Mouse (Mus musculus): ENCODE measurements around the gene Faap20. TPM values are rescaled to one million over a fixed set of nuclear protein-coding genes. Genes with fewer than 3 reads are reported as not detected.

Faap20 gene
- total RNA-seq, 4 experiments from 2014 or later, result 24.1 to 35.0 (median 31.4) TPM

DNA sequence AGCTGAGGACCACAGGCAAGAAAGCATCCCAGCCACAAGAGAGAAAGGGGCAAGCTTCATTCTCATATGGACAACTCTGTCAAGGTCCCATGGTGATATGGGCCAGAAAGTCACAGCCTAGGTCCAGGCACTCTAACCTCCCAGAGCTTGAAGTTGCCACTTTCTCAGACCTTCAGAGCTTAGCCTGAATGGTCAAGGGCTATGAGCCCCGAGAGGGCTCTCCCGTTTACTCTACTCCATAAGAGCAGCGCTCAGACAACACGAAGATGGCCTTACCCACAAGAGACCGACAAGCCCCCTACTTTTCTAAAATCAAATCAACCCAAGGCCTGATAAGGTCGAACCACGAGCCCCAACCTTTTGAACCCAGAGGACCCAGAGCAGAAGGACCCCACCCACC lies 28.5 kb upstream of the Faap20 start:
- DNase-seq (ENCODE audit: low spot score in 2 of 2), result no peak

DNA sequence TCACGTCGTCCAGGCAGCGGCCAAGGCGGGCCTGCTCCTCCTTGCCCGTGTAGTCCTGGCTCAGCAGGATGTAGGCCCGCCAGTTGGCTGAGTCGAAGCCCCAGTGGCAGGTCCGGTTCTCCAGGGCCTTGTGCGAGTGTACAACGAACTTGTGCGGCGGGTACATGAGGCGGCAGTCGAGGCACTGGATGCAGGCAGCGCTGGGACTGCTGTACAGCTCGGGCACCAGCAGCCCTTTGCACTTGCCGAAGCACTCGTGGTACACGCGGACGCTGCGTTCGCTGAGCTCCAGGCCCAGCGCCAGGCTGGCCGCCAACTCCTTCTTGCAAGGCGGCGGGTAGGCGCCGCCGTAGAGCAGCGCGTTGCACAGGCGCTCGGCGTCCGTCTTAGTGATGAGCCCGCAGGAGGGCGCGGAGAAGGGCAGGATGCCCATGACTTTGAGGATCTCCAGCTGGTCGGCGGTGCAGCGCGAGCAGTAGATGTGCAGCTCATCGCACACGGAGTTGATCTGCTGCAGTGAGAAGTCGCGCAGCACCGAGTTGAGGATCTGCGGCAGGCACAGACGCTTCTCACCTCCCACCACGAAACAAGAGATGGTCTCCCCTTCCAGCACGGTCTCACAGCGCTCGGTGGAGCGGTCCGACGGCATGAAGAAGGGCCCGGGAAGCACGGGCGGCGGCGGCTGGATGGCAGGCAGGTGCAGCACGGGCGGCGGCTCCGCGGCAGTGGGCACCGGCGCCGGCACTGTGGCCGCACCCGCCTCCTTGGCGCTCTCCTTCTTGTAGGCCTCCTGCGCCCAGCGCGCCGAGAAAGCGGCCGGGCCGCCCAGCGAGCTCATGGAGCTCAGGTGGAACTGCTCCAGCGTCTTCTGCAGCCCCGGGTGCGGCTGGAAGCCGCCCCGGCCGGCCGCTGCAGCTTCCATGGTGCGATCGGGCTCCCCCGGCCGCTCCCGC lies 27.7 kb upstream of the Faap20 start:
- DNase-seq (ENCODE audit: low spot score in 2 of 2), result peak; percentile 54 to 73

DNA sequence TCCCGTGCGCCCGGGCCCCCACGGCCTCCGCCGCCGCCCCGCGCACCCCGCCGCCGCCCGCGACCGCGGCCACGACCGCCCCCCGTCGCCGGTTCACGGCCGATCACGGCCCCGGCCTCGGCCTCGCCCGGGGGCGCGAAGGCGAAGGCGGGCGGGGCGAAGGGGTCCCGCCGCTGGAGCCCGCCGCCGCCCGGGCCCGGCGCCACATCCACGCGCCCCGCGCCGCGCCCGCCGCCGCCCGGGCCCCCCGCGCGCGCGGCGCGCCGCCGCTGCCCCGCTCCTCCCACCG lies 27.1 kb upstream of the Faap20 start, which contains the start of gene Ski:
Gene Ski (minus strand): TSS at position 41 of the 289 bp plus-strand sequence.
- no peak for DNase-seq (ENCODE audit: low spot score in 2 of 2)

DNA sequence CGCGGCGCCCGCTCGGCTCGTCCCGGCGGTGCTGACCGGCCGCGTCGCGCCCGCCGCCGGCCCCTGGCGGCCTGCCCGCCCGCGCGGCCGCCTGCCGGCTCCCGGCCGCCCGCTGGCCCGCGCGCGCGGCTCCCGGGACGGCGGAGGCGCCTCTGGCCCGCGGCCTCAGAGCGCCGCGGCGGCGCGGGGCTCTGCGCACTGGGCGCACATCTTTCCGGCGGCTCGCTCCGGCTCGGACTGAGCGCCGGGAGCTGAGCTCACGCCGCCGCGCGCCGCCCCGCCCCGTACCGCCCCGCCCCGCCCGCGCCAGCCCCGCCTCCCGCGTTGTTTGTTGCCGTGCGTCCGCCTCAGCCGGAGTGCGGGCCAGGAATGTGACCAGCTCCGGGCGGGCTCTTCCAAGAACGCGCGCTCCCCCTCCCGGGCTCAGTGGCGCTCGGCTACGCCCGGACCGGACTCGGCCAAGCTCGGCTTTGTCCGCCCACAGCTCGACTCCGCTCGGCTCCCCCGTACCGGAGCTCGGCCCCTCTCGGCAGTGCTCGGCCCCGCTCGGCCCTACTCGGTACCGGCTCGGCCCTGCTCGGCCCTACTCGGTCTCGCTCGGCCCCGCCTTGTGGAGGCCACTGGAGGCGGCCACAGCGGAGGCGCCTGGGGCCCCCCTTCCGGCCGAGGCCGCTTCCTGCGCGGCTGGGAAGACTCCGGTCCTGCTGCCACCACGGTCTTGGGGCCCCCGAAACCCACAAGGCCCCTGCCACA lies 26.6 kb upstream of the Faap20 start:
- peak; percentile 98 to 100 for DNase-seq (ENCODE audit: low spot score in 2 of 2)

DNA sequence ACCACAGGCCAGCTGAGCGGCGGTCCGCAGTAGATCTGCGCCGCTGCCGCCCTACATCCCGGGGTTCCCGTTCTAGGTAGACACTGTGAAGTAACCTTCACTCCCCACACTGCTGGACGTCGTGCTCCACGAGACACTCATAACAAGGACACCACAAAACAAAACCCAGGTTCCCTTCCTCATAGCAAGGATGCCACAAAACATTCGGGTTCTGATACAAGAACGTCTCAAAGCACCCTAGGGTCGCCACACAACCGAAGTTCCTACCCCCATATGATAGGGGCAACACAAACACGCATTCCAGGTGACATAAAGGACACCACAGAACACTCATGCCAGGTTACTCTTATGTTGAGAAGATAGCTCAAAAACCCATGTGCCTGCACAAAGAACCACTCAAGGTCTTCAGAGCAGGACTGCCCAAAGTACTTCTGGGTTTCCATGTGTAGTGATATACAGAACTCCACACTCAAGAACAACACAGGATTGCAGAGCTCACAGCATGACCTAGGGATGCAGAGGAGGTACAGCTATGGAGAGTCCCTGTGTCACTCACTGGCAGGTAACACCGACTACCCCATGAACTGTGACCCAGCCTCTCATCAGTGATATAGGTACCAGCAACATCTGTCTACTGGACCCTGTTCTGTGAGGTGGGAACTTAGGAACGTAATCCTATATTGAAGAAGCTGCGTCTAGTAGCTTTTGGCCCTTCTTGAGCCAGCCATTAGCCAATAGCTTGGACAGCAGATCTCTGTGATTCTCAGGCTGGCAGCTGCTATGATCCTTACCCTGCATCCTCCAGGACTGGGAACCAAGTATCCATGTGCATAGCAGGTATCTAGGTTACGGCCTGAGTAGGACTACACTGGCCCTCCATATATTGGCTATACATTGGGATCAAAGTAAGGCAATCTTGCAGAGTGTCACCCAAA lies 25.7 kb upstream of the Faap20 start:
- no peak for DNase-seq (ENCODE audit: low spot score in 2 of 2)

DNA sequence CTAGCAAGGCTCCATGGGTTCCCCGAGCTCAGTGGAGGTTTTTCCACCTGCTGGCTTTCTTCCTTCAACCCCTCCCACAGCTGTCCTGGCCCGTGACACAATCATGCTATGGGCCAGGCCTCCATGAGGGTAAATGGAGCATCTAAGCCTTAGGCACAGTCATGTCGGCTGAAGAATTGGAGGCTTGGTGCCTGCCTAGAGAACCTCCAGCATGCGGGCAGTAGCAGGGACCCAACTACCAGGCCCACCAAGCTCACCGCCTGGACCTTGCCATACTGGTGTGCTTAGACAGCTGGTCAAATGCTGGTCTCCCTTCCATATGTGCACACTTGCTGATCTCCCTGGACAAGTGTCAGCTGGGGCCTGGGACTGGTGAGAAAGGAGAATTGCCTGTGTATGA lies 23.7 kb upstream of the Faap20 start:
- no peak for DNase-seq (ENCODE audit: low spot score in 2 of 2)

DNA sequence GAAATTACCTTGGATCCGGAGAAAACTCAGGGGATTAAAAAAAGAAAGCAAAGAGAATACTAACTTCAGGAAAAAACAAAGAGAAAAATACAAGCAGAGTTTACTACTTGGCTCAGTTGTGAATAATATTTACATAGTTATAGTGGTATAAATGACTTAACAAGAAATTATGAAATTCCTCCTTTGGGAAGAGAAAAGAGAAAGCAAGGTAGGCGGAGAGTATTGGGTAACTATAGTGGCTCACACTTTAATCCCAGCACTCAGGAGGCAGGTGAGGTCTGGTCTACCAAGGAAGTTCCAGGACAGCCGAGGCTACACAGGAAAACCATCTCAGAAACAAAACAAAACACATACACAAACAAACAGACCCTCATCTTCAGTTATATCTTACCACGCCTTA lies 21.6 kb upstream of the Faap20 start:
- no peak for DNase-seq (ENCODE audit: low spot score in 2 of 2)

DNA sequence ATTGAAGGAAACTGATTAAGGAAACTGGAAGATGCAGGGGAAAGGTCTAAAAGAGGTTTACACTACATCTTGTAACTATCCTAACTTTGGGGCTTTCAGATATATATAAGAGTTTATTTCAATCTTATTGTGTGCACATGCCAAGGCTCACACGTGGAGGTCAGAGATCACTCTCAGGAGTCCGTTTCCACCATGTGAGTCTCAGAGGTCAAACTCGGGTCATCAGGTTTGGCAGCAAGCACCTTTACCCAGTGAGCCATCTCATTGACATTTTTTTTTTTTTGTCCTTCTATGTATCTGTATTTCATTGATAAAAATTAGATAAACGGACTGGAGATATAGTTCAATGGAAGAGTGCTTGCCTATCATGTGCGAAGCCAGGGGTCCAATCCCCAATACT lies 21.1 kb upstream of the Faap20 start:
- DNase-seq (ENCODE audit: low spot score in 2 of 2), result no peak

DNA sequence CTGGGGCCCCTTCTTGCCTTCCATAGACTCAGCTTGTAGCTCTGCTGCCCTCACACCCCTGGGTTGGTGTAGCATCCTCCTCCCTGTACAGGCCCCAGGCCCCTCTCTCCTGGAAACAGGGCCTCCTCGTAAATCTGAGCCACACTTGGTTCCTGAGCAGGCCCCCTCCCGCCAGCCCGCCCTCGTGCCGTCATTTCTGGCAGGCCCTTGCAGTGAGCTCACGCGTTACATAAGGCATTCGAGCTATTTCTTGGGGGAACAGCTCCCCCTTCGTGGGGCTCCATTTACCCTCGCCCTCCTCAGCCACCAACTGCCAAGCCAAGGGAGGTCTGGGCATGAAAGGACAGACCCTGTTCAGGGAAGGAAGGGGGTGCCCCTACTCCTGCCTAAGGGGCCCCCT lies 15.7 kb upstream of the Faap20 start:
- peak; percentile 83 to 88 for DNase-seq (ENCODE audit: low spot score in 2 of 2)

DNA sequence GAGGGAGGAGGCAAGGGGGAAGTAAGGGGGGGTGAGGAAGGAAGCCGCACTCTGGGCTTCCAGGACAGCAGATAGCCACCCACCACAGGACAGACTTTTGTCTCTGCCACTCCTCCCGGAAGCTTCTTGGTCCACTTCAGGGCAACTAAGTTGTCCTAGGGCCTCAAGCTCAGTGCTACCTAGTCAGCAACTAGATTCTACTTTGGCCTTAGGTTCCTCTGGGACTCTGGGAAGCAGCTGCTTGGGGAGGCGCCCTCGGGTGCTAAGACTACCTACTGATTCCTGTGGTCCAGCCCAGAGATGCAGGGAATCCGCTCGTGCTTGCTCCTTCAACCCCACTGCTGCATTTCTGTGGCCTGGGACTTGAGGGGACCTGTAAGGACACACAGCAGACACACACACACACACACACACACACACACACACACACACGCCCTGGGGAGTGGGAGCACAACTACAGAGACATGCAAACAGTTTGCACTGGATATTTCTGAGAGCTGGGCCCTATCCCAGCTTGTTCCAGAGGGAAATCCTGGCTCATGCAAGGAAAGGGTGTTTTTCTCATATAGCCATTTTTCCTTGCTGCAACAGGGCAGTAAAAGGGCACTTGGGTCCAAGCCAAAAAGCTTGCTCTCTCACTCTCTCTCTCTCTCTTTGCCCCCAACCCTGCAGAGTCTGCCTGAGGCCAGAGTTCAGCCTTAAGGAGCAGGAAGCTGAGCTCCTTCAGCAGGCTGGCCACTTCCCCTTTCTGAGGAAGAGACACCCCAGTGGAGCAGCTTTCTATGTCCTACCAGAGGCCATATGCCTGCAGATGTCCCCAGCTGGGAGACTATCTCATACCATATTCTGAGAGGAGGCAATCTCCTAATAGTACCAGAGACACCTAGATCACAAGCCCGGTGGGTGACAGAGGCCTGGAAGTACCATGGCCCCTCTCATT lies 15.0 kb upstream of the Faap20 start:
- no peak for DNase-seq (ENCODE audit: low spot score in 2 of 2)

DNA sequence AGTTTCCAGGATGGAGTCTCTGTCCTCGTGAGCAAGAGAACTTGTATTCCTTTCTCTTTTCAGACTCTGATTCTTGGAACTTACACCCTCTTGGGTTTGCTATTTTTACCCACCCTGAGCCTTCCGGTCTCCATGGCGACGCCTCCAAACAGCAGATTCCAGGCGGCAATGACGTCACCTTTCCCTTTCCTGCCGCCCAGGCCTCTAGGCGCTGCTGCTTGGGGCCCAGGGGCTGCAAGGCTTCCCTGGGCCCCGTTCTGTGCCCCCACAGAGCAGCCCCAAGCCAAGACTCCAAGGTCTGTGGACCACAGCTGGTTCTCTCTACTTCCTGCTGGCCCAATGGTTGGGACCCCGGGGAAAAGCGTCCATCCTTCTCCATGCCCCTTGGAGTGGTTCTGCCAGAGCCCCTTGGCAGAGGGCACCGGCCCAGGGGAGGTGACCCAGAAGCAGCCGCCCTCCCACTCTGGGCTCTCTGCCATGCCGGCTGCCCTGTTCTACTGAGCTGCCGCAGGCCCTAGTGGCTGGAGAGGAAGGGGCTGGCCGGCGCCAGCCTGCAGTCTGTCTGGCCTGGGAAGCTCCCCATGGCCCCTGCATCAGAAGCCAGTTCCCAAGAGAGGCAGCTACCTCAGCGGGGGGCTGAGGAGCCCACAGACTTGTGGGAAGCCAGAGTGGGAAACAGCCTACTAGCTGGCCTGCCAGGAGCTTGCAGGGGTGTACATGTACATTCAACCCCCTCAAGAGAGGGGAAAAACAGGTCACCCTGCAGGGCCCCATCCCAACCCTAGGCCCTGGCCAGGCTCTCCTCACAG lies 14.1 kb upstream of the Faap20 start:
- peak; percentile 92 for DNase-seq (ENCODE audit: low spot score in 2 of 2)

DNA sequence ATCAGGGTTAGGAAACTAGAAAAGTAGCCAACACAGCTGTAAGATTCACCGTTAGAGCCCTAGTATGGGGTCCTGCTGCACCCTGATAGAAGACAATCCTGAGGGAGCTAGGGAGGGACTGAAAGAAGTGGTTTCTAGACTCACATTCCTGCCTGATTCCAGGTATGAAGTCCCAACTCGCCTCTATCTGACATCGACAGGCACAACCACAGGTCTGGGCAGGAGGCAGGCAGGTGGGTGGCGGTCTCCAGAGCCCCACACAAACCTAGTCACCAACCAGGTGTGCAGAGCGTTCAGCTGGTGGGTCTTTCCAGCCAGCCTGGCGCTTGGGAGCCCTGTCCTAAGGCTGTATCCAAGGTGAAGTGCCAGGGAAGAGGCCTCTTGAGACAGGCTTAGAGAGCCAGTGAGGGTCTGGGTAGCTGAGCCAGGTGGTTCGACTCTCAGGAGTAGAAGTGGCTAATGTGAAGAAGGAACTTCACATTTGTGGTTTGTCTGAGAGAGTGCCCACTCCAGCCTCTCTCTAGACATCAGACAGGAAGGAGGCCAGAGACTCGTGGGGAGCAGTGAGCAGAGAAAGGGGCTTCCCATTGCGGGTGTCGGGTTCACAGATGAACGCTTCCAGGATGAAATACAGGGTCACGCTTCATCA lies 12.7 kb upstream of the Faap20 start:
- no peak for DNase-seq (ENCODE audit: low spot score in 2 of 2)

DNA sequence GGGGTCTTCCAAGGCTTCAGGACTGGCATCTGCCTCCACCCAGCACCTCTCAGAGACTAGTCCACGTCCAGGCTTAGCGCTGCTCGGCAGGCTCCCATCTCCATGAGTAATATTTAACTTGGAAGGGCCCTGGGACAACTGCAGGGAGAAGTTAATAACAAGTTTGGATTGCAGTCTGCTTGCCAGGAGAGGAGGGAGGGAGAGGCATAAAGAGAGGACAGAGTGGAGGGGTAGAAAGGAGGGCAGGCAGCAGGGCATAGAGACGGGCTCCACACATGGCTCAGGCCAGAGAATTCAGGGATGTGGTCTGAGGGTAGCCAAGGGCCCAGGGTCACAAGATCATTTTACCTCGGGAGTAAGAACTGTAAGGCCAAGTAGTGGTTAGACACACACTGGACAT lies 11.3 kb upstream of the Faap20 start:
- no peak for DNase-seq (ENCODE audit: low spot score in 2 of 2)

DNA sequence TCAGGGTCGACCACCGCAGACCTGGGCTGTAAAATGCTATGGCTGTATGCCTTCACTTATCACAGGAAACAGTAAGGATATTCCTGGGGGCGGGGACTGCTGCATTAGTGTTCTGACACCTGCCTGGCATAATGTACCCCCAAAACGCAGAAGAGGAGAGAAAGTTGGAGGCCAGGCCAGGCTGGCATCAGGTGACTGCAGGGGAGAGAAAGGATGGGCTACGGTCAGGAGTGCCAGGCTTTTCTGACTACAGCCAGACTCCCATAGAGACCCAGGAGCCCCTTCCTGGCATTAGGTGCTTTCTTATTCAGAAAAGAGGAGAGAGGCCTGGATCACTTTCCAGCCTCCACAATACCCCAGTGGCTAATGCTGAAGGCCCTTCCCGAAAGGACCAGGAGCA lies 10.1 kb upstream of the Faap20 start:
- no peak for DNase-seq (ENCODE audit: low spot score in 2 of 2)

DNA sequence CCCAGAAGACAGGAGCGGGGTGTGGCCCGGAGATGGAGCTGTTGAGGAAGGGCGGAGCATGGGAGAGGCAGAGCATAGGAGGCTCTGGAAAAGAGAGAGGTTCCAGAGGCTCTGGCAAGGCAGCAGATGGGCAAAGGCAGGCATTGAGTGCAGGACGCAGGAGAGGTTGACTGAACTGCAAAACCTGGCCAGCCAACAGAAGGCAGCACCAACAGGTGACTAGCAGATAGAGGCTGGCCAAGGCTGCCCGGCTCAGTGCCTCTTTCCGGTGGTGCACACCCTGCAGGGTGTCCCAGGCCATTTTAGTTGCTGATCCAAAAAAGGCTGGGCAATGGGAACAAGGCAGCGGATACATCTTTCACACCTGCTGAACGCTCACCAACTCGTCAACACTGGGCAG lies 7.8 kb upstream of the Faap20 start:
- DNase-seq (ENCODE audit: low spot score in 2 of 2), result no peak

DNA sequence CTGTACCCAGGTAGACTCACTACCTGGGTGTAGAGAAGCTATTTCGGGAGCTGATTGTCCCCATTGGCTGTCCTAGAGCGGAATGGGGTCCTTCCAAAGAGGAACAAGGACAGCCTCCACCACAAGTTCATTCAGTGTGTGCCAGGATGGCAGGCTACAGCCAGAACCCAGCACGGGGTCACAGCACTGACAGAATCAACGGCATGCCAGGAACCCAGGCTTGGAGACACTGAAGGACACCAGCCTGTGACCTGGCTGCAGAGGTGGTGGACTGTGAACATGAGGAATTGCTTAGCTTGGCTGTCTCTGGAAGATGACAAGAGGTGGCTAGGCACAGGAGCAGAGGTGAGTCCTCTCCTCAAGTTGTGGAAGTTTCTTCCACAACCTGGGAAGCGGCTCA lies 7.3 kb upstream of the Faap20 start:
- DNase-seq (ENCODE audit: low spot score in 2 of 2), result no peak

DNA sequence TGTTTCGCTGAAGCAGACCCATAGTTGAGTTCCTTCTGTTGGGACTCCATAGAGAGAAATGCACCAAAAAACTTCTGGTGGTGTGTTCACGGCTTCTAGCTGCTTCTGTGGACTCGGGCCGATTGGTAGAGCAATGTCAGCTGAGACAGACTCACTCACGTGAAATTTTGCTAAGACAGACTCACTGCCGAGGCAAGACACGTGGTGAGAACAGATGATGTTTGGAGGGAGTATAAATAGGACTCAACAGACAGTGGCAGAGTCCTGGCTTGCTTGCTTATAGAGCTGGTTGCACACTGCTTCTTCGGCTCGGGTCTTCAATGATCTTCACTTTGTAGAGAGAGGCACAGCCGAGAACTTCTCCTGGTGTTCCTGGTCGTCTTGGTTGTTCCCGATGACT lies 6.4 kb upstream of the Faap20 start:
- no peak for DNase-seq (ENCODE audit: low spot score in 2 of 2)

DNA sequence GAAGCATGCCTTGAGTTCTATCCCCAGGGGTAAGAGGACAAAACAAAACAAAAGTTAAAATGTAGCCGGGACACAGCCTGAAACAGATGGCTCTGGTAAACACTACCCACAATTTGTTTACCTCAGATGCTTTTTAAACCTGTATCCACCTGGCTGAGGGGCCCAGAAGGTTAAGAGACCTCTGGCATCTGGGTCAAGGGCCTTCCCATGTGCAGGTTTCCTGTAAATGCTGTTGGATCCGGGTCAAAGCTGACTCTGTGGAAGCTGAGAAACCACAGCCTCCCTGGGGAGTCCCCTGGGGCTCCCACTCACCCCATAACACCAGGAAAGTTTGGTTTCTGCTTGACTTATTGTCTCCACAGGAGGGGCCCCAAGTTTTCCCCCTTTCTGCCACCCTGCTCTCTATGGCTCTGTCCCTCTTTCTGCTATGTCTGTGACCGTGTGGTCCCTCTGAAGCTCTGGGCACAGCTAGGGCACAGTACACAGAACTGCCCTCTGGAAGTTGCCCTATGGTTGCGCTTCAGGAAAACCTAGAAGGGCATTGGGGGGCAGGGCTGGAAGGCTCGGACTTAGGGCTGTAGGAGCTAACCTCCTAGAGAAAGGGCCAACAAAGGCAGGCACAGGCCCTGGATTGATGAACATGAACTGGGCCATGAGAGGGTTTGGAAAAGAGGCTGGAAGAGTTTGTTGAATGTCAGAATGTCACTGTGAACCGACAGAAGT lies 3.7 kb upstream of the Faap20 start:
- no peak for DNase-seq (ENCODE audit: low spot score in 2 of 2)

All from layer of hippocampus, adult 8-10 months (tissue).